12 mouse cellular contexts compared by ENCODE assay signal in genomic region chr14:20806116-20806840, GRCm38 (mm10). TPM values are rescaled to one million over a fixed set of nuclear protein-coding genes. Genes with fewer than 3 reads are reported as not detected.
A peak's percentile ranks its signal among the peaks of the same experiment; 100 is the strongest.
DNase-seq lines count a peak whose midpoint lies in the region; ATAC-seq lines count a peak whose summit lies in the region.
"Had no signal": no experiment of that assay in that cellular context is flagged by ENCODE, and none has a peak within 500 bp of the region (broad histone marks: within the 10 kb centered on the region; RNA-seq: fewer than 3 reads in every experiment).

No protein-coding gene starts in this region.

- H3K9ac ChIP-seq in lung, embryonic 15.5 days = no peak overlapping the region
- H3K9ac ChIP-seq in hindbrain, embryonic 11.5 days (ENCODE audit: low read depth, low read length) = no peak overlapping the region
- H3K9ac ChIP-seq: forebrain, embryonic 12.5 days; hindbrain, embryonic 14.5 days had no signal

- no peaks in the 10 kb centered on the region for H3K27me3 ChIP-seq in lung, embryonic 15.5 days
- no peaks in the 10 kb centered on the region for H3K27me3 ChIP-seq in hindbrain, embryonic 11.5 days (ENCODE audit: control insufficient read depth, insufficient read depth, low read length)
- H3K27me3 ChIP-seq: forebrain, embryonic 12.5 days had no signal

- no peaks in the 10 kb centered on the region for H3K9me3 ChIP-seq in lung, embryonic 15.5 days
- no peaks in the 10 kb centered on the region for H3K9me3 ChIP-seq in hindbrain, embryonic 11.5 days (ENCODE audit: control insufficient read depth, low read length)
- H3K9me3 ChIP-seq: forebrain, embryonic 12.5 days had no signal

- peak; percentile 65 for DNase-seq in adrenal gland, adult 2 months
- DNase-seq in adrenal gland, postnatal 4 days (ENCODE audit: low spot score in 2 of 2) = no peak
- DNase-seq in lung, postnatal 14 days = no peak
- peak; percentile 38 for DNase-seq in kidney, postnatal 10 days
- DNase-seq in urinary bladder, postnatal 25 days (ENCODE audit: low spot score) = peak; percentile 42
- DNase-seq in right cerebral cortex, postnatal 14 days = no peak
- DNase-seq in hindbrain, embryonic 11.5 days (ENCODE audit: low spot score) = no peak
- DNase-seq: cerebellum, adult 11-12 months; spleen, adult 18-20 months had no signal

- peaks cover 36% of the 10 kb centered on the region for H3K4me1 ChIP-seq in lung, embryonic 15.5 days
- H3K4me1 ChIP-seq in hindbrain, embryonic 11.5 days (replicated peaks; ENCODE audit: control insufficient read depth, insufficient read depth, low read length) = no peaks in the 10 kb centered on the region
- H3K4me1 ChIP-seq: forebrain, embryonic 12.5 days had no signal

- peak overlapping the region; percentile 25; the same call in 1 of the 2 replicates for H3K27ac ChIP-seq in lung, embryonic 15.5 days
- H3K27ac ChIP-seq in hindbrain, embryonic 11.5 days (ENCODE audit: low read depth, low read length) = no peak overlapping the region
- H3K27ac ChIP-seq: forebrain, embryonic 12.5 days; hindbrain, embryonic 14.5 days had no signal

- ATAC-seq in lung, embryonic 15.5 days (ENCODE audit: borderline replicate concordance, extremely low read depth, low FRiP score, low TSS enrichment) = no peak
- no peak for ATAC-seq in hindbrain, embryonic 11.5 days (ENCODE audit: low FRiP score)

- H3K4me2 ChIP-seq in lung, embryonic 15.5 days = no peak overlapping the region
- no peak overlapping the region for H3K4me2 ChIP-seq in hindbrain, embryonic 11.5 days (replicated peaks; ENCODE audit: low read depth, low read length)
- H3K4me2 ChIP-seq: forebrain, embryonic 12.5 days; hindbrain, embryonic 14.5 days had no signal

- no peak overlapping the region for H3K4me3 ChIP-seq in lung, embryonic 15.5 days
- no peak overlapping the region for H3K4me3 ChIP-seq in hindbrain, embryonic 11.5 days (ENCODE audit: low read depth, low read length)
- H3K4me3 ChIP-seq: forebrain, embryonic 12.5 days had no signal

- WGBS in lung, embryonic 15.5 days = 75% methylated on average over 14 of the region's 14 CpGs
- 88% methylated on average over 14 of the region's 14 CpGs for WGBS in hindbrain, embryonic 11.5 days

- H3K36me3 ChIP-seq in lung, embryonic 15.5 days = no peaks in the 10 kb centered on the region
- H3K36me3 ChIP-seq in hindbrain, embryonic 11.5 days (ENCODE audit: control insufficient read depth, insufficient read depth, low read length) = no peaks in the 10 kb centered on the region
- H3K36me3 ChIP-seq: forebrain, embryonic 12.5 days had no signal

RNA-seq across cellular contexts. Expression of gene Camk2g, which starts 12.4 kb away (rescaled TPM):
- total RNA-seq in adrenal gland, adult 2 months (2021) = 10 to 100 TPM; 51.4 to 67.7 TPM
- 41.7 and 42.8 TPM in 2 replicates for polyA plus RNA-seq in adrenal gland, adult 2 months (2012; rRNA removed)
- 10 to 100 TPM; 77.3 to 87.2 TPM for total RNA-seq in adrenal gland, postnatal 4 days (2021)
- polyA plus RNA-seq in lung, embryonic 15.5 days (2015; fragmentation: Nextera tagmentation; extraction: Ambion mirVana) = 40.8 and 41.2 TPM in 2 replicates
- polyA plus RNA-seq in hindbrain, embryonic 11.5 days (2014; fragmentation: Nextera tagmentation; extraction: Ambion mirVana) = 44.2 and 46.8 TPM in 2 replicates

RNA-seq across cellular contexts. Expression of gene Plau, which starts 30.2 kb away (rescaled TPM):
- total RNA-seq in adrenal gland, adult 2 months (2021) = 10 to 100 TPM; 31.2 to 64.4 TPM
- 1.8 and 1.9 TPM in 2 replicates for polyA plus RNA-seq in adrenal gland, adult 2 months (2012; rRNA removed)
- 10 to 100 TPM; 19.8 to 36.6 TPM for total RNA-seq in adrenal gland, postnatal 4 days (2021)
- polyA plus RNA-seq in lung, embryonic 15.5 days (2015; fragmentation: Nextera tagmentation; extraction: Ambion mirVana) = 0.86 and 1.2 TPM in 2 replicates
- polyA plus RNA-seq in hindbrain, embryonic 11.5 days (2014; fragmentation: Nextera tagmentation; extraction: Ambion mirVana) = 0.59 and 0.65 TPM in 2 replicates

Comparison
In these comparisons a context has a peak if more than half of its experiments do, and no peak if none do; other contexts are left out.
1. DNase-seq: peak in adrenal gland, adult 2 months (single experiment), kidney, postnatal 10 days (single experiment) and urinary bladder, postnatal 25 days (single experiment); none in adrenal gland, postnatal 4 days (0 of 2), lung, postnatal 14 days (single experiment), right cerebral cortex, postnatal 14 days (single experiment) and hindbrain, embryonic 11.5 days (single experiment).